Mouse (Mus musculus): ENCODE measurements around the gene Gnl2.

- TF ChIP-seq CTCF (IDR thresholded peaks at IDR 0.05; ENCODE audit: low read depth), result no peak
- no peak for TF ChIP-seq EP300 (IDR thresholded peaks at IDR 0.05; ENCODE audit: low read depth)
Measured at GRCm38 (mm10) chr4:124970677-124971076, 45.7 kb upstream of the Gnl2 start.
